Mouse (Mus musculus): ENCODE measurements at regions not wholly inside any gene's neighbourhood (a gene's known extent, or its start where the extent isn't known, plus 50 kb on each side); places are given as distances from the start of the nearest gene placed in this dataset.

DNA sequence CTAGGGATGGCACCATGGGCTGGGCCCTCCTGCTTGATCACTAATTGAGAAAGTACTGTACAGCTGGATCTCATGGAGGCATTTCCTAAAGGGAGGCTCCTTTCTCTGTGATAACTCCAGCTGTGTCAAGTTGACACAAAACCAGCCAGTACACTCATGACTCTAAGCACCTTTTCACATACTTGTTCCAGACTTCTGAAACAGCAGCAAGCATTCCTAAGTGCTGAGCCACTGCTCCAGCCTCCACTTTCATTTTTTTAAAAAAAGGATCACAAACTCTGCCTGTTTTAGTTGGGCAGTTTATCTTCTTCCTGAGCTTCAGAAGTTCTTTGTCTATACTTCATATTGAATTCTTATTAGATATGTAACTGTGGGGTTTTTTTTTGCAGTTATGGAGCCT, 56.0 kb upstream of the Gpc4 start:
- DNase-seq = no peak

DNA sequence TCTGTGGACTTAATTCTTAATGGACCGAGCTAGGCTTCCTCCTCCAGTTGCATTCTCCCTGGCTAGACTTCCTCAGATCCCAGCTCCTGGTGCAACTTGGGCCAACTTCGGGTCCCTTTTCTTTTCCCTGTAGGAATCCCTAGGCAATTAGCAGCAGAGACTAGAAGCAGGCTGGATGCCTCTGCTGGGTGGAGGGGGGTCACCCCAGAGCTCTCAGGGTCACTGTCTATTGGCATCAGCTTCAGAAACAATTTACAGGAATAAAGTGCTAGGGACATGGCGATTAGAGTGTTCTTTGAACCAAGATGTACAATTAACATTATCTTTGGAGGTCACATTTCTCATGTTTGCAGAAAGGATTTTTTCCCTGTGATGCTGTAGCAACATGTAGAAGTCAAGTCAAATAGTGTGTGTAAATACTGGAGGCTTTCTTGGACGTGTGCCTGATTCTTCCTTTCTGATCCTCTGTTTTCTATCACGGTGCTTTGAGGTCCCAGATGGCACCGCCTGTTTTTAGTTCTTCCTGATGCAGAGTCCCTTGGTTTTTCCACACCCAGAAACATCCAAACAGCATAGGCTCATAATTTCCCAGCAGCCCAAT, 52.2 kb upstream of the Gpc4 start:
- DNase-seq = peak in 1 of 2 experiments; percentile 2
